Mouse (Mus musculus) ES-E14 (cell line): Measurements from ENCODE around the gene Prss33.

Experiments used
- CHD2 ChIP-seq: IDR thresholded peaks from 2 replicates; pipeline ENCODE4 v1.6.1; 2014; ENCODE audit warnings: mild to moderate bottlenecking, low read depth, low read length, inconsistent platforms
- MAFK ChIP-seq: IDR thresholded peaks from 2 replicates; pipeline ENCODE4 v1.6.1; 2014; ENCODE audit warnings: mild to moderate bottlenecking, low read depth, low read length, inconsistent platforms; ENCODE audit not compliant: insufficient read depth
- ZC3H11A ChIP-seq: IDR thresholded peaks from 2 replicates; pipeline ENCODE4 v1.6.1; 2012; ENCODE audit warnings: low read depth, mild to moderate bottlenecking, inconsistent platforms, low read length, borderline replicate concordance

- TF ChIP-seq CHD2, result no peak
- TF ChIP-seq MAFK, result no peak
- no peak for TF ChIP-seq ZC3H11A
These were observed 46.9 kb downstream of the Prss33 start for GRCm38 (mm10) chr17:23788973-23789372.
